9 mouse cellular contexts compared by ENCODE assay signal in the genomic region with DNA sequence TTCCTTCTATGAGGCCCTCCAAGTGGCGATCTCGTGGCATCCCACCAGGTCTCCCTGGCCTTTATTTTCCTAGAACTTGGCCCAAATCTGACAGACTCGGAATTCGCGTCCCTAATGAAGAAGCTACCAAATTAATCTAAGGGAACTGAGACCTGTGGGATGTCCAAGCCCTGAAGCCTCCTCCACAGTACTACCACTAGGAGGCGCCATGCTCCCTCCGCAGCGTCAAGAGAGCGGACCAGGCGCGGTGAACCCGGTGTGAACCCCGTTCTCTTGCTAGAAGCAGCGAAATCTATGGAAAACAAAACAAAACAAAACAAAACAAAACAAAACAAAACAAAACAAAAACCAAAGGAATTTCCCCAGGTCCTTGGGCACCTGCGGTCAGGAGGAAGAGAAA. TPM values are rescaled to one million over a fixed set of nuclear protein-coding genes. Genes with fewer than 3 reads are reported as not detected.
DNase-seq lines count a peak whose midpoint lies in the region; ATAC-seq and TF ChIP-seq lines count a peak whose summit lies in the region.
"Had no signal": no experiment of that assay in that cellular context is flagged by ENCODE, and none has a peak within 500 bp of the region (broad histone marks: within the 10 kb centered on the region; RNA-seq: fewer than 3 reads in every experiment).

No protein-coding gene starts in this region.

- no peak for TF ChIP-seq EP300 in heart, postnatal 0 days (IDR thresholded peaks at IDR 0.05; ENCODE audit: low read depth)

- H3K9ac ChIP-seq in heart, postnatal 0 days (replicated peaks; ENCODE audit: low read depth, low read length) = no peak overlapping the region
- peak overlapping the region; percentile 46 for H3K9ac ChIP-seq in liver, embryonic 13.5 days
- H3K9ac ChIP-seq: midbrain, embryonic 12.5 days had no signal

- H3K27me3 ChIP-seq in heart, postnatal 0 days (ENCODE audit: control insufficient read depth, insufficient read depth, low read length) = peaks cover 6% of the 10 kb centered on the region
- 0 out of 2 replicates have a peak, but pooled peaks cover 5% of the 10 kb centered on the region for H3K27me3 ChIP-seq in liver, embryonic 13.5 days

- WGBS in heart, postnatal 0 days = 6% methylated on average over 15 of the region's 15 CpGs
- WGBS in liver, embryonic 13.5 days (ENCODE audit: insufficient replicate concordance) = 6% methylated on average over 15 of the region's 15 CpGs
- WGBS in olfactory bulb, adult 2 months = 10% methylated on average over 15 of the region's 15 CpGs

- TF ChIP-seq CTCF in cortical plate, adult 2 months (IDR thresholded peaks at IDR 0.05; ENCODE audit: extremely low read depth, insufficient read depth, low read length) = peak; percentile 65
- peak; percentile 89 for TF ChIP-seq CTCF in heart, postnatal 0 days (IDR thresholded peaks at IDR 0.05; ENCODE audit: low read depth)
- TF ChIP-seq CTCF in olfactory bulb, adult 2 months (IDR thresholded peaks at IDR 0.05; ENCODE audit: insufficient read depth, low read depth, low read length) = peak; percentile 31; the same call in 1 of the 2 replicates

- H3K4me2 ChIP-seq in heart, postnatal 0 days (ENCODE audit: low read depth, low read length) = peak overlapping the region; percentile 22; the same call in 1 of the 2 replicates
- peak overlapping the region; percentile 47 for H3K4me2 ChIP-seq in liver, embryonic 13.5 days
- H3K4me2 ChIP-seq: midbrain, embryonic 12.5 days had no signal

- DNase-seq in layer of hippocampus, adult 11-12 months (ENCODE audit: low spot score) = peak; percentile 38
- DNase-seq in layer of hippocampus, adult 9-10 months (ENCODE audit: low spot score) = no peak
- DNase-seq in WW6 (ENCODE audit: low read depth, low spot score) = peak; percentile 58
- peak; percentile 33 for DNase-seq in heart, postnatal 0 days (ENCODE audit: low spot score)
- DNase-seq in liver, embryonic 13.5 days = peak; percentile 70
- DNase-seq in thymus, postnatal 25 days = peak; percentile 73

- TF ChIP-seq POLR2A in cortical plate, adult 2 months (IDR thresholded peaks at IDR 0.05; ENCODE audit: extremely low read depth, insufficient read depth, low read length) = no peak
- no peak for TF ChIP-seq POLR2A in olfactory bulb, adult 2 months (IDR thresholded peaks at IDR 0.05; ENCODE audit: insufficient read depth, low read depth, low read length)

- H3K36me3 ChIP-seq in heart, postnatal 0 days (replicated peaks; ENCODE audit: control insufficient read depth, insufficient read depth, low read length) = no peaks in the 10 kb centered on the region
- H3K36me3 ChIP-seq in liver, embryonic 13.5 days = no peaks in the 10 kb centered on the region
- H3K36me3 ChIP-seq: midbrain, embryonic 12.5 days had no signal

- H3K9me3 ChIP-seq in heart, postnatal 0 days (replicated peaks; ENCODE audit: control insufficient read depth, low read length) = no peaks in the 10 kb centered on the region
- no peaks in the 10 kb centered on the region for H3K9me3 ChIP-seq in liver, embryonic 13.5 days (replicated peaks)
- H3K9me3 ChIP-seq: midbrain, embryonic 12.5 days had no signal

- no peak overlapping the region for H3K4me3 ChIP-seq in cortical plate, adult 2 months (ENCODE audit: insufficient read depth, low read length)
- H3K4me3 ChIP-seq in heart, postnatal 0 days (ENCODE audit: low read depth, low read length) = no peak overlapping the region
- H3K4me3 ChIP-seq in liver, embryonic 13.5 days (replicated peaks) = 0 out of 2 replicates have a peak overlapping the region, but pooled peaks have one; percentile 5
- H3K4me3 ChIP-seq in olfactory bulb, adult 2 months (ENCODE audit: insufficient read depth, low read depth, low read length) = no peak overlapping the region
- H3K4me3 ChIP-seq: midbrain, embryonic 12.5 days had no signal

- ATAC-seq in heart, postnatal 0 days (ENCODE audit: insufficient read depth, low read depth) = peak; percentile 67; the same call in 1 of the 2 replicates
- no peak for ATAC-seq in liver, embryonic 13.5 days (ENCODE audit: low read depth)

- H3K4me1 ChIP-seq in cortical plate, adult 2 months (ENCODE audit: control insufficient read depth, insufficient read depth, low read length) = no peaks in the 10 kb centered on the region
- no peaks in the 10 kb centered on the region for H3K4me1 ChIP-seq in heart, postnatal 0 days (ENCODE audit: control insufficient read depth, insufficient read depth)
- peaks cover 54% of the 10 kb centered on the region for H3K4me1 ChIP-seq in liver, embryonic 13.5 days (replicated peaks)
- H3K4me1 ChIP-seq in olfactory bulb, adult 2 months (ENCODE audit: control insufficient read depth, insufficient read depth, low read length) = no peaks in the 10 kb centered on the region
- H3K4me1 ChIP-seq: midbrain, embryonic 12.5 days had no signal

- no peak overlapping the region for H3K27ac ChIP-seq in cortical plate, adult 2 months (ENCODE audit: insufficient read depth, low read length)
- no peak overlapping the region for H3K27ac ChIP-seq in heart, postnatal 0 days (ENCODE audit: low read depth)
- no peak overlapping the region for H3K27ac ChIP-seq in liver, embryonic 13.5 days
- H3K27ac ChIP-seq in olfactory bulb, adult 2 months (ENCODE audit: insufficient read depth, low read depth, low read length) = no peak overlapping the region
- H3K27ac ChIP-seq: midbrain, embryonic 12.5 days had no signal

RNA-seq across cellular contexts. Expression of a gene that starts 9.3 kb away (rescaled TPM):
- 20.7 and 23.3 TPM in 2 replicates for polyA plus RNA-seq in cortical plate, adult 2 months (2012; rRNA removed)
- total RNA-seq in heart, postnatal 0 days (2014; rRNA removed; ENCODE audit: low replicate concordance) = 14.0 and 14.3 TPM in 2 replicates
- polyA plus RNA-seq in heart, postnatal 0 days (2015; fragmentation: Nextera tagmentation; extraction: Ambion mirVana) = 12.4 and 12.7 TPM in 2 replicates
- 16.9 and 19.3 TPM in 2 replicates for polyA plus RNA-seq in liver, embryonic 13.5 days (2015; fragmentation: Nextera tagmentation; extraction: Ambion mirVana)
- polyA plus RNA-seq in olfactory bulb, adult 2 months (2012; ENCODE audit: insufficient read depth, insufficient read length, low replicate concordance, missing spikeins) = not detected in 2 replicates

RNA-seq across cellular contexts. Expression of a gene that starts 29.0 kb away (rescaled TPM):
- polyA plus RNA-seq in cortical plate, adult 2 months (2012; rRNA removed) = not detected in 2 replicates
- total RNA-seq in heart, postnatal 0 days (2014; rRNA removed; ENCODE audit: low replicate concordance) = not detected in 2 replicates
- 0.23 TPM in 1 of 2 replicates, not detected in the other for polyA plus RNA-seq in heart, postnatal 0 days (2015; fragmentation: Nextera tagmentation; extraction: Ambion mirVana)
- polyA plus RNA-seq in liver, embryonic 13.5 days (2015; fragmentation: Nextera tagmentation; extraction: Ambion mirVana) = 99.2 and 109 TPM in 2 replicates
- polyA plus RNA-seq in olfactory bulb, adult 2 months (2012; ENCODE audit: insufficient read depth, insufficient read length, low replicate concordance, missing spikeins) = not detected in 2 replicates

RNA-seq across cellular contexts. Expression of a gene that starts 29.6 kb away (rescaled TPM):
- polyA plus RNA-seq in cortical plate, adult 2 months (2012; rRNA removed) = 0.06 and 0.08 TPM in 2 replicates
- total RNA-seq in heart, postnatal 0 days (2014; rRNA removed; ENCODE audit: low replicate concordance) = not detected in 2 replicates
- not detected in 2 replicates for polyA plus RNA-seq in heart, postnatal 0 days (2015; fragmentation: Nextera tagmentation; extraction: Ambion mirVana)
- 0.05 and 0.34 TPM in 2 replicates for polyA plus RNA-seq in liver, embryonic 13.5 days (2015; fragmentation: Nextera tagmentation; extraction: Ambion mirVana)
- not detected in 2 replicates for polyA plus RNA-seq in olfactory bulb, adult 2 months (2012; ENCODE audit: insufficient read depth, insufficient read length, low replicate concordance, missing spikeins)
- polyA plus RNA-seq: midbrain, embryonic 12.5 days had no signal

RNA-seq across cellular contexts. Expression of a gene that starts 48.2 kb away (rescaled TPM):
- 36.1 and 38.7 TPM in 2 replicates for polyA plus RNA-seq in cortical plate, adult 2 months (2012; rRNA removed)
- total RNA-seq in heart, postnatal 0 days (2014; rRNA removed; ENCODE audit: low replicate concordance) = 12.8 and 14.6 TPM in 2 replicates
- 7.2 and 7.7 TPM in 2 replicates for polyA plus RNA-seq in heart, postnatal 0 days (2015; fragmentation: Nextera tagmentation; extraction: Ambion mirVana)
- polyA plus RNA-seq in liver, embryonic 13.5 days (2015; fragmentation: Nextera tagmentation; extraction: Ambion mirVana) = 7.8 and 8.4 TPM in 2 replicates
- polyA plus RNA-seq in olfactory bulb, adult 2 months (2012; ENCODE audit: insufficient read depth, insufficient read length, low replicate concordance, missing spikeins) = not detected in 2 replicates

Comparison
In these comparisons a context has a peak if more than half of its experiments do, and no peak if none do; other contexts are left out.
1. CTCF ChIP-seq: peak in every context shown above with its lines; median percentile 89 in heart, postnatal 0 days; 65 in cortical plate, adult 2 months; 31 in olfactory bulb, adult 2 months.
2. RNA of a gene that starts 9.3 kb away (polyA plus RNA-seq): 20.7 to 23.3 TPM in cortical plate, adult 2 months, 16.9 to 19.3 TPM in liver, embryonic 13.5 days and 12.4 to 12.7 TPM in heart, postnatal 0 days; not detected in olfactory bulb, adult 2 months; every median in the first group is over 10 times any median in the second.
3. RNA of a gene that starts 29.0 kb away (polyA plus RNA-seq): 99.2 to 109 TPM in liver, embryonic 13.5 days; 0.23 TPM in heart, postnatal 0 days, not detected in cortical plate, adult 2 months and not detected in olfactory bulb, adult 2 months; every median in the first group is over 10 times any median in the second.